Mouse (Mus musculus) embryonic facial prominence, embryonic 15.5 days (tissue): ENCODE results near the gene Tmod1. TPM values are rescaled to one million over a fixed set of nuclear protein-coding genes. Genes with fewer than 3 reads are reported as not detected.

Experiments used
- ATAC-seq: fragments of 200-750 bp; cut with Nextera tagmentation; 2 replicates; pipeline ENCODE4 v1.8.0; 2017; ENCODE audit warnings: low read depth, moderate TSS enrichment; ENCODE audit not compliant: insufficient number of reproducible peaks, low FRiP score, low TSS enrichment
- H3K27ac ChIP-seq: fragments of 300-500 bp; sonication (generic); replicated peaks from 2 replicates; pipeline ENCODE4 v1.5.1; 2015; ENCODE audit warnings: mild to moderate bottlenecking, inconsistent platforms
- H3K27me3 ChIP-seq: fragments of 300-500 bp; sonication (generic); 2 replicates; pipeline ENCODE4 v1.6.1; 2015; ENCODE audit warnings: inconsistent platforms
- H3K36me3 ChIP-seq: fragments of 300-500 bp; sonication (generic); 2 replicates; pipeline ENCODE4 v1.6.1; 2015; ENCODE audit warnings: mild to moderate bottlenecking, inconsistent platforms
- H3K4me1 ChIP-seq: fragments of 300-500 bp; sonication (generic); 2 replicates; pipeline ENCODE4 v1.6.1; 2015; ENCODE audit warnings: inconsistent platforms
- H3K4me2 ChIP-seq: fragments of 300-500 bp; sonication (generic); replicated peaks from 2 replicates; pipeline ENCODE4 v1.6.1; 2015; ENCODE audit warnings: mild to moderate bottlenecking, inconsistent platforms
- H3K4me3 ChIP-seq: fragments of 300-500 bp; sonication (generic); replicated peaks from 2 replicates; pipeline ENCODE4 v1.5.1; 2015; ENCODE audit warnings: mild to moderate bottlenecking, inconsistent platforms
- H3K9ac ChIP-seq: fragments of 300-500 bp; sonication (generic); 2 replicates; pipeline ENCODE4 v1.6.1; 2015; ENCODE audit warnings: inconsistent platforms
- H3K9me3 ChIP-seq: fragments of 300-500 bp; sonication (generic); replicated peaks from 2 replicates; pipeline ENCODE4 v1.6.1; 2016; ENCODE audit warnings: inconsistent platforms
- WGBS: fragments of 180-500 bp; shearing (Covaris S2); methylation state at CpG from one replicate; pipeline ENCODE4 v1.1.7; 2015; 5-methylcytosine and 5-hydroxymethylcytosine counted together
- polyA plus RNA-seq: library from polyadenylated mRNA; unstranded; fragments of >200 nt; fragmentation: Nextera tagmentation; extraction: Ambion mirVana; gene quantifications from 2 replicates; pipeline ENCODE4 v1.2.1, GENCODE M21; 2015

The Tmod1 gene
- polyA plus RNA-seq, 1 experiment from 2014 or later: 13.4 TPM

- ATAC-seq: no peak
- H3K9me3 ChIP-seq: no peaks in the 10 kb centered on the region
- peaks cover 75% of the 10 kb centered on the region for H3K36me3 ChIP-seq
- no peak overlapping the region for H3K9ac ChIP-seq
- no peak overlapping the region for H3K4me3 ChIP-seq
- WGBS: 74% methylated on average over 10 of the region's 10 CpGs
- H3K4me1 ChIP-seq: no peaks in the 10 kb centered on the region
- no peak overlapping the region for H3K27ac ChIP-seq
- H3K27me3 ChIP-seq: no peaks in the 10 kb centered on the region
- no peak overlapping the region for H3K4me2 ChIP-seq
Observed at GRCm38 (mm10) chr4:46116544-46117175, 77.9 kb downstream of the Tmod1 start.

GRCm38 (mm10) chr4:46117536-46117935 is 78.8 kb downstream of the Tmod1 start:
- no peak overlapping the region for H3K27ac ChIP-seq
- no peaks in the 10 kb centered on the region for H3K4me1 ChIP-seq
- no peaks in the 10 kb centered on the region for H3K9me3 ChIP-seq
- no peak for ATAC-seq
- no peaks in the 10 kb centered on the region for H3K27me3 ChIP-seq
- no peak overlapping the region for H3K4me2 ChIP-seq
- WGBS: 94% methylated on average over 4 of the region's 4 CpGs
- no peak overlapping the region for H3K4me3 ChIP-seq
- H3K9ac ChIP-seq: no peak overlapping the region
- peaks cover 83% of the 10 kb centered on the region for H3K36me3 ChIP-seq

- WGBS: 89% methylated on average over 14 of the region's 14 CpGs
- Histone ChIP-seq H3K27ac (no peak overlapping the region), H3K9me3 (no peaks in the 10 kb centered on the region), H3K27me3 (no peaks in the 10 kb centered on the region), H3K4me1 (no peaks in the 10 kb centered on the region), H3K36me3 (peaks cover 90% of the 10 kb centered on the region), H3K4me2 (no peak overlapping the region), H3K9ac (no peak overlapping the region), H3K4me3 (no peak overlapping the region)
- no peak for ATAC-seq
Observed at GRCm38 (mm10) chr4:46119514-46120094, 80.9 kb downstream of the Tmod1 start.

- ATAC-seq: no peak
Observed at GRCm38 (mm10) chr4:46120767-46121166, 82.0 kb downstream of the Tmod1 start.

GRCm38 (mm10) chr4:46123358-46123757 is 84.6 kb downstream of the Tmod1 start:
- no peak for ATAC-seq
- H3K27ac ChIP-seq: no peak overlapping the region
- H3K4me3 ChIP-seq: no peak overlapping the region
- no peak overlapping the region for H3K9ac ChIP-seq
- 88% methylated on average over 6 of the region's 6 CpGs for WGBS
- H3K9me3 ChIP-seq: no peaks in the 10 kb centered on the region
- H3K4me1 ChIP-seq: no peaks in the 10 kb centered on the region
- peaks cover 91% of the 10 kb centered on the region for H3K36me3 ChIP-seq
- H3K4me2 ChIP-seq: no peak overlapping the region
- H3K27me3 ChIP-seq: no peaks in the 10 kb centered on the region

More at GRCm38 (mm10) chr4:46120767-46121166, 82.0 kb downstream of the Tmod1 start:
- Histone ChIP-seq H3K4me3 (no peak overlapping the region), H3K4me2 (no peak overlapping the region), H3K27ac (no peak overlapping the region), H3K36me3 (peaks cover 96% of the 10 kb centered on the region), H3K9ac (no peak overlapping the region), H3K9me3 (no peaks in the 10 kb centered on the region), H3K4me1 (no peaks in the 10 kb centered on the region), H3K27me3 (no peaks in the 10 kb centered on the region)
- 77% methylated on average over 3 of the region's 3 CpGs for WGBS

- no peak overlapping the region for H3K27ac ChIP-seq
- no peak overlapping the region for H3K9ac ChIP-seq
- H3K9me3 ChIP-seq: no peaks in the 10 kb centered on the region
- no peak overlapping the region for H3K4me3 ChIP-seq
- no peak overlapping the region for H3K4me2 ChIP-seq
- H3K4me1 ChIP-seq: no peaks in the 10 kb centered on the region
- 44% methylated on average over 2 of the region's 2 CpGs for WGBS
- no peaks in the 10 kb centered on the region for H3K27me3 ChIP-seq
- peaks cover 89% of the 10 kb centered on the region for H3K36me3 ChIP-seq
- ATAC-seq: no peak; the same call in 1 of the 2 replicates
Observed at GRCm38 (mm10) chr4:46126541-46126940, 87.8 kb downstream of the Tmod1 start.

- Histone ChIP-seq H3K4me2 (no peak overlapping the region), H3K4me1 (no peaks in the 10 kb centered on the region), H3K36me3 (peaks cover 78% of the 10 kb centered on the region), H3K27ac (no peak overlapping the region), H3K4me3 (no peak overlapping the region), H3K27me3 (no peaks in the 10 kb centered on the region), H3K9me3 (no peaks in the 10 kb centered on the region), H3K9ac (no peak overlapping the region)
- no peak for ATAC-seq
- WGBS: 84% methylated on average over 8 of the region's 8 CpGs
Observed at GRCm38 (mm10) chr4:46129311-46130004, 90.7 kb downstream of the Tmod1 start.

- H3K4me3 ChIP-seq: no peak overlapping the region
- peaks cover 74% of the 10 kb centered on the region for H3K36me3 ChIP-seq
- no peak overlapping the region for H3K4me2 ChIP-seq
- H3K4me1 ChIP-seq: no peaks in the 10 kb centered on the region
- H3K27me3 ChIP-seq: no peaks in the 10 kb centered on the region
- no peak overlapping the region for H3K27ac ChIP-seq
- WGBS: 80% methylated on average over 3 of the region's 3 CpGs
- H3K9ac ChIP-seq: no peak overlapping the region
- no peak for ATAC-seq
- no peaks in the 10 kb centered on the region for H3K9me3 ChIP-seq
Observed at GRCm38 (mm10) chr4:46130221-46130620, 91.5 kb downstream of the Tmod1 start.

- Histone ChIP-seq H3K9ac (no peak overlapping the region), H3K27me3 (no peaks in the 10 kb centered on the region), H3K9me3 (no peaks in the 10 kb centered on the region), H3K27ac (no peak overlapping the region), H3K4me3 (no peak overlapping the region), H3K4me1 (peaks cover 1% of the 10 kb centered on the region; the same call in 1 of the 2 replicates), H3K4me2 (no peak overlapping the region), H3K36me3 (peaks cover 58% of the 10 kb centered on the region)
- WGBS: 91% methylated on average over 6 of the region's 6 CpGs
- ATAC-seq: no peak
Observed at GRCm38 (mm10) chr4:46131791-46132190, 93.1 kb downstream of the Tmod1 start.

- Histone ChIP-seq H3K4me1 (peaks cover 17% of the 10 kb centered on the region), H3K27ac (peak overlapping the region; percentile 98), H3K4me3 (peak overlapping the region; percentile 77), H3K9me3 (no peaks in the 10 kb centered on the region), H3K27me3 (no peaks in the 10 kb centered on the region), H3K4me2 (peak overlapping the region; percentile 64), H3K9ac (peak overlapping the region; percentile 84), H3K36me3 (peaks cover 15% of the 10 kb centered on the region)
- ATAC-seq: peak; percentile 69
- WGBS: 6% methylated on average over 17 of the region's 17 CpGs
Observed at GRCm38 (mm10) chr4:46137629-46138286, 99.0 kb downstream of the Tmod1 start.
